Mouse (Mus musculus): ENCODE measurements at regions not wholly inside any gene's neighbourhood (a gene's known extent, or its start where the extent isn't known, plus 50 kb on each side); places are given as distances from the start of the nearest gene placed in this dataset.
A peak's percentile ranks its signal among the peaks of the same experiment; 100 is the strongest.

GRCm38 (mm10) chr1:185675674-185676420, 221.2 kb downstream of the Slc30a10 start:
- H3K9ac ChIP-seq (ENCODE audit: low read depth, low read length), result no peak overlapping the region
- H3K27ac ChIP-seq (ENCODE audit: low read depth, low read length), result no peak overlapping the region
- no peaks in the 10 kb centered on the region for H3K27me3 ChIP-seq (replicated peaks; ENCODE audit: control insufficient read depth, insufficient read depth, low read length)
- no peak overlapping the region for H3K4me2 ChIP-seq (replicated peaks; ENCODE audit: low read depth)
- no peak for ATAC-seq
- H3K36me3 ChIP-seq (ENCODE audit: control insufficient read depth, insufficient read depth), result no peaks in the 10 kb centered on the region
- H3K4me3 ChIP-seq (ENCODE audit: low read depth, low read length), result no peak overlapping the region
- WGBS, result 64% methylated on average over 11 of the region's 11 CpGs
- H3K9me3 ChIP-seq (ENCODE audit: control insufficient read depth), result no peaks in the 10 kb centered on the region
- no peak for TF ChIP-seq CTCF (IDR thresholded peaks at IDR 0.05; ENCODE audit: low read depth)
- no peaks in the 10 kb centered on the region for H3K4me1 ChIP-seq (replicated peaks; ENCODE audit: control insufficient read depth, insufficient read depth, low read length)

GRCm38 (mm10) chr1:185681610-185682457, 227.2 kb downstream of the Slc30a10 start:
- Histone ChIP-seq H3K9ac (ENCODE audit: low read depth, low read length) (no peak overlapping the region), H3K4me2 (replicated peaks; ENCODE audit: low read depth) (no peak overlapping the region; the same call in 1 of the 2 replicates), H3K9me3 (ENCODE audit: control insufficient read depth) (no peaks in the 10 kb centered on the region), H3K4me1 (replicated peaks; ENCODE audit: control insufficient read depth, insufficient read depth, low read length) (no peaks in the 10 kb centered on the region), H3K4me3 (ENCODE audit: low read depth, low read length) (no peak overlapping the region), H3K27me3 (replicated peaks; ENCODE audit: control insufficient read depth, insufficient read depth, low read length) (no peaks in the 10 kb centered on the region), H3K36me3 (ENCODE audit: control insufficient read depth, insufficient read depth) (no peaks in the 10 kb centered on the region), H3K27ac (ENCODE audit: low read depth, low read length) (no peak overlapping the region)
- TF ChIP-seq CTCF (IDR thresholded peaks at IDR 0.05; ENCODE audit: low read depth), result peak; percentile 88
- peak; percentile 10; the same call in 1 of the 2 replicates for ATAC-seq
- 30% methylated on average over 21 of the region's 21 CpGs for WGBS

- no peaks in the 10 kb centered on the region for H3K36me3 ChIP-seq (ENCODE audit: control insufficient read depth, insufficient read depth)
- no peak overlapping the region for H3K9ac ChIP-seq (ENCODE audit: low read depth, low read length)
- H3K9me3 ChIP-seq (ENCODE audit: control insufficient read depth), result no peaks in the 10 kb centered on the region
- no peaks in the 10 kb centered on the region for H3K4me1 ChIP-seq (replicated peaks; ENCODE audit: control insufficient read depth, insufficient read depth, low read length)
- no peaks in the 10 kb centered on the region for H3K27me3 ChIP-seq (replicated peaks; ENCODE audit: control insufficient read depth, insufficient read depth, low read length)
- WGBS, result 61% methylated on average over 3 of the region's 3 CpGs
- H3K4me2 ChIP-seq (replicated peaks; ENCODE audit: low read depth), result no peak overlapping the region
- TF ChIP-seq CTCF (IDR thresholded peaks at IDR 0.05; ENCODE audit: low read depth), result no peak
- H3K4me3 ChIP-seq (ENCODE audit: low read depth, low read length), result no peak overlapping the region
- H3K27ac ChIP-seq (ENCODE audit: low read depth, low read length), result no peak overlapping the region
- ATAC-seq, result no peak
Observed at GRCm38 (mm10) chr1:185682458-185682750, 227.8 kb downstream of the Slc30a10 start.

GRCm38 (mm10) chr1:185684638-185685037, 230.0 kb downstream of the Slc30a10 start:
- no peaks in the 10 kb centered on the region for H3K9me3 ChIP-seq (ENCODE audit: control insufficient read depth)
- H3K4me1 ChIP-seq (replicated peaks; ENCODE audit: control insufficient read depth, insufficient read depth, low read length), result no peaks in the 10 kb centered on the region
- no peak overlapping the region for H3K9ac ChIP-seq (ENCODE audit: low read depth, low read length)
- no peaks in the 10 kb centered on the region for H3K36me3 ChIP-seq (ENCODE audit: control insufficient read depth, insufficient read depth)
- TF ChIP-seq CTCF (IDR thresholded peaks at IDR 0.05; ENCODE audit: low read depth), result peak; percentile 66
- no peak for ATAC-seq
- 79% methylated on average over 9 of the region's 9 CpGs for WGBS
- H3K27me3 ChIP-seq (replicated peaks; ENCODE audit: control insufficient read depth, insufficient read depth, low read length), result no peaks in the 10 kb centered on the region
- no peak overlapping the region for H3K4me3 ChIP-seq (ENCODE audit: low read depth, low read length)
- H3K4me2 ChIP-seq (replicated peaks; ENCODE audit: low read depth), result no peak overlapping the region
- H3K27ac ChIP-seq (ENCODE audit: low read depth, low read length), result no peak overlapping the region

GRCm38 (mm10) chr1:185688506-185688905, 233.9 kb downstream of the Slc30a10 start:
- Histone ChIP-seq H3K27me3 (replicated peaks; ENCODE audit: control insufficient read depth, insufficient read depth, low read length) (no peaks in the 10 kb centered on the region), H3K4me2 (replicated peaks; ENCODE audit: low read depth) (no peak overlapping the region), H3K9ac (ENCODE audit: low read depth, low read length) (no peak overlapping the region), H3K27ac (ENCODE audit: low read depth, low read length) (no peak overlapping the region), H3K36me3 (ENCODE audit: control insufficient read depth, insufficient read depth) (no peaks in the 10 kb centered on the region), H3K4me1 (replicated peaks; ENCODE audit: control insufficient read depth, insufficient read depth, low read length) (no peaks in the 10 kb centered on the region), H3K9me3 (ENCODE audit: control insufficient read depth) (no peaks in the 10 kb centered on the region), H3K4me3 (ENCODE audit: low read depth, low read length) (no peak overlapping the region)
- no peak for ATAC-seq
- no peak for TF ChIP-seq CTCF (IDR thresholded peaks at IDR 0.05; ENCODE audit: low read depth)
- WGBS, result 93% methylated on average over 10 of the region's 10 CpGs

- H3K4me2 ChIP-seq (replicated peaks; ENCODE audit: low read depth), result no peak overlapping the region
- no peaks in the 10 kb centered on the region for H3K9me3 ChIP-seq (ENCODE audit: control insufficient read depth)
- H3K27me3 ChIP-seq (replicated peaks; ENCODE audit: control insufficient read depth, insufficient read depth, low read length), result no peaks in the 10 kb centered on the region
- H3K9ac ChIP-seq (ENCODE audit: low read depth, low read length), result no peak overlapping the region
- no peak for ATAC-seq
- no peak overlapping the region for H3K4me3 ChIP-seq (ENCODE audit: low read depth, low read length)
- H3K4me1 ChIP-seq (replicated peaks; ENCODE audit: control insufficient read depth, insufficient read depth, low read length), result no peaks in the 10 kb centered on the region
- 85% methylated on average over 2 of the region's 2 CpGs for WGBS
- H3K27ac ChIP-seq (ENCODE audit: low read depth, low read length), result no peak overlapping the region
- no peak for TF ChIP-seq CTCF (IDR thresholded peaks at IDR 0.05; ENCODE audit: low read depth)
- H3K36me3 ChIP-seq (ENCODE audit: control insufficient read depth, insufficient read depth), result no peaks in the 10 kb centered on the region
Observed at GRCm38 (mm10) chr1:185695394-185695793, 240.7 kb downstream of the Slc30a10 start.

Measured in intestine, postnatal 0 days (tissue).